Mouse (Mus musculus) ZHBTc4 (cell line): Measurements from ENCODE around the gene Cenpm.

Source experiments
- DNase-seq: peaks from one replicate; pipeline ENCODE4 v3.0.0-alpha.2; 2011; ENCODE audit warnings: low read depth, low spot score

The Cenpm gene

GRCm38 (mm10) chr15:82215332-82216046 is 29.1 kb downstream of the Cenpm start:
- no peak for DNase-seq

DNA sequence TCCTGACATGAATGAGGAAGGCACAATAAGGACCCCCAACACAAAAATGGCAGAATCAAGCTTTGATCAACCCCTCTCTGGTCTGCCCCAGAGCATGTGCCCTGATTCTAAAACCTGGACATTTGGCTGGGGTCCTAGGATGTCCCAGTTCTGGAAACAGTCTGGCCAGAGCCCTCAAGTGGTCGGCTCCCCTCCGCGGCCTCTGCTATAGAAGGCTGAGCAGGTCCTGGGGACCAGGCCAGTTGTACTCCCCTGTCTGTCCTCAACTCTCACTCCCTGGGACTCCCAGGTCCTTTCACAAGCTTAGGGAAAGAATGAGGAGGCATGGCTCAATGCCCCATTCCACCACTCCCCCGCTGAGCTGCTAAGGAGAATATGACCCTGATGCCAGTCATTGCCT is 31.3 kb downstream of the Cenpm start:
- DNase-seq, result no peak

- peak; percentile 64 for DNase-seq
Measured at GRCm38 (mm10) chr15:82212752-82213063, 31.8 kb downstream of the Cenpm start, which contains the start of gene Shisa8. Gene Shisa8, minus strand, starts transcription at chr15:82212815.

GRCm38 (mm10) chr15:82211911-82212751 is 32.4 kb downstream of the Cenpm start:
- peak; percentile 65 for DNase-seq

DNA sequence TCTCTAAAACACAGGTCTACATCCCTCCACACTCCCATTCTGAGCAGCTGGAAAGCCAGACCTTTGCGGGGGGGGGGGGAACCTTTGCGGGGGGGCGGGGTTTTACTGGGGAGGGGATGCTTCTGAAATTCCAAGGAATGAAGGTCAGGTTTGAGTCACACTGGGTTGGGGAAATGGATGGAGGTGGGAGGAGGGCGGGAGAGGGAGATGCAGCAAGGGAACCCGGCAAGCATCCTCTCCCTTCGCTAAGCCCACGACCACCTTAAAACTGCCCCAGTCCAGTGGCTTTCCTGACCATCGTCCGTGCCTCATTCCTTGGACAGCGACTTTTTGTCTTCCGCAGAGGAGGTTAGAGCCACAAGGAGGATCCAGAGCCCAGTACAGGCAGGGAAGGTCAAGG is 33.3 kb downstream of the Cenpm start:
- DNase-seq, result no peak

DNA sequence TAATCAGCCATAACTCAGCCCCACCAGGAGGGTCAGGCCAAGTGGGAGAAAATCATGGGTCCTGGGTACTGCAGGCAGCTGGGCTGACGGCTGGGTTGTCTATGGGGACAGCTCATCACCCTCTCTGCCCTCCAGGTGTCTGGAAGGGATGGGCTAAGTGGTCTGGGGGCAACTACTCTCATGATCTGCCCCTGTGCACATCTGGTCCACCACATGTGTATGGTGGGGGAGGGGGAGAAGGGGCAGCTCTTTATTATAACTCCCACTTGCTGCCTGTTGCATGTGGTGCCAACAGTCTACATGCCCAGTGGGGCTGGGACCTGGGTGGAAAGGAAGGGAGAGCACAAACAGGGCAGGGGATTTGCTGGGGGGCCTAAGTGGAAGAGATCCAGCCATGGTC is 33.7 kb downstream of the Cenpm start:
- DNase-seq, result no peak

DNA sequence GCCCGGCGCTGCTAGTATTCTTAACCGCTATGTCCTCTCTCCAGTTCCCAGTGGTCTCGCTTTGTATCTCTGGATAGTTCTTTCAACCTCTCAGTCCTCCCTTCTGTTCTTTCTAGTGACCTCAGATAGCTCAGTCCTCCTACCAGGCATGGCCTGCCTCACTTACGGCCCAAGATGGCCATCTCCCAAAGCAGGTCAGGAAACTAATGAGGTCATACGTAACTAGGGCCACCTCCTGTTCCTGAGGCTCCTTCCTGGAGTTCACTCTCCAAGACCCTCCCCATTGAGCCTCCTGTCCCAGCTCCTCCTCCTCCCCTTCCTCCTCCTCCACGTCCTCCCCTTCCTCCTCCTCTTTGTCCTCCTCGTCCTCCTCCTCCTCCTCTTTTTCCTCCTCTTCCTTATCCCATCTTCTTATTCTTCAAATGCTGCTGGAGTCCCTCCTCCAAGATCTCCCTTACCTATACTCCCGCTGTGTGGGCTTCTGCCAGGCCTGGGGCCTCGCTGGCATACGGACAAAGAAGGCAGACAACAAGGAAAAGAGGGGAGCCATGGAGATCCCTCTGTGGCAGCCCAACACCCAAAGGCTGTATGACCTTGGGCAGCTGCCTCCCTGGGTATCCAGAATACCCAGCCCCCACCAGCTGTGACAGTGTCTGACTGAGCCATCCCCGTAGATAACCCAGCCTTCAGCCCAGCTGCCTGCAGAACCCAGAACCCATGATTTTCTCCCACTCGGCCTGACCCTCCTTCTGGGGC is 35.1 kb downstream of the Cenpm start:
- no peak for DNase-seq

DNA sequence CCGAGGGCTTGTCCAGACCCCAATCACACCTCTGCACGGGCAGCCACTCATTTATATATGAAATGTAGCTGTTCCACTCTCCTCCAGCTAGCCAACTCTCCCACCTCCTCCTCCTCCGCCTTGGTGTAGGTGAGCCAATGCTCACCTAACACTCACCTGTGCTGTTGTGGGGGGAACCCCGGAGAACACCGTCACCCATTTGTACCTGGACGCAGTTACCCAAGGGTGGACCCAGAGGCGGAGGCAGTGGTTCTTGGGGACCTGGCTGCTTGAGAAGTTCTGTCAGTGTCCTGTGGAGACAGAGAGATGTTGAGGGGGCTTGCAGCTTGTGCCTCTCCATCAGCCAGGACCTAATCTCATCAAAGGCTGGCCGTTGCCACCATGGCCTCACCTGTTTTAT is 36.2 kb downstream of the Cenpm start:
- no peak for DNase-seq

DNA sequence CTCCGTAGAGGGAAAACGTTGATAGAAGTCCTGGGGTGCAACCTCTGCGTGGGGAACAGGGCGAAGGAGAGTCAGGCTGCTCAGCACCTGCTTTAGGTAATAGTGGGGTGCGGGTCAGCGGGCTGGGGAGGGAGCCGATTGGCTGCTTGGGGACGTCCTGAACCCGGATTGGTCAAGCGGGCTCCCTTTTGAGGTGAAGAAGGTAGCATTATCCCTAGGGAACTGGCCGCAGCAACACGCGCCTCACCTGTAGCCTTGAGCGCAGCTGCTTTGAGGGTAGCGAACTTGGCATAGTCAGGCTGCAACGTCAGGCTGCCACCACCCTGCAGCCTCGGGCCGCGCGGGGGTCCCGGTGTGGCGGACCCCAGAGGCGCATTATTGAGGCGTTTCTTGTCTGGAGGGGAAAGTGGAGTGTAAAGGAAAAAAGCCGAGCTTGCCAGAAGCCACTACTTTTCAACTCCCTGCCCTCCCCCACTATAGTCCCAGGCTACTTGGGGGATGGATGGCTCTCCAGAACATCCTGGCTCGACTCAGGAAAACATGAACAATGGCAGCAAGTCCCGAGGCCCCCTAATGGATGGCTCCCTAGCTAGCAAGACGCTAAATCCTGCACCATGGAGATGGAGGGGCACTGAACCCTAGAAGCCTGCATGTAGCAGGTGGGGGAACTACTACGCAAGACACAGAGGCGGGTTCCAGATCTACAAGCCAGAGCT is 36.9 kb downstream of the Cenpm start:
- DNase-seq, result no peak

GRCm38 (mm10) chr15:82207105-82207459 is 37.5 kb downstream of the Cenpm start:
- DNase-seq, result peak; percentile 39

DNA sequence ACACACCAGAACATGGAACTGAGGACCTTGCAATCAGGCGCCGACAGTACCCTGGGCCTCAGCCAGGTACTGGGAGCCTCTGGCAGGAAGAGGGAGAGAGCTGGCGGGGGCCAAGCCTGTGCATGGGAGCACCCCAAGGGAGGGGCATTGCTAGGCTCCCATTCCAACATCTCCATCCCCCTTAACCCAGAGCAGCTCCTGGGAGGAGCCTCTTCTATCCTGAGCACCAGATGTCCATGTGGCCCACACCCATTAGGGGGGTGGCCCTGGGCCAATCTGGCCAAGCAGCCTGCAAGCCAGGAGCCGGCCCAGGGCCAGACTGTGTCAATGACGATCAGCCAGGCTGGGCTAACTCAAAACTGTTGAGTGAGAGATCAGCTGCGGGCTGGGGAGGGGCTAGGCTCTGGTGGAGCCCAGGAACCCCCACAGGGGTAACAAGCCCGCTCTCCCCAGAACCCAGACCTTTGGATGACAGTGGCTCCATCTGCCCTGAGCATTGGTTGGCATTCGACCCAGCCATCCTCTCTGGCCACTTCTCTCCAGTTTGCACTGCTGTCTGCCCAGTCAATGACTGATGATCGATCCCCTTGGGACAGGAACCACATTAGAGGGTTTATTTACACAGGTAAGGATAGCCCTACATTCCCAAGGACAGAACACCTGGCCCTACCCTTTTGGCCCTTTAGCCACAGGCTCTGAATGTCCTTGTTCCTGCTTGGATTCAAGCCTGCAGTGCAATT is 38.0 kb downstream of the Cenpm start:
- no peak for DNase-seq

- DNase-seq, result no peak
Measured at GRCm38 (mm10) chr15:82204680-82205371, 39.7 kb downstream of the Cenpm start.

GRCm38 (mm10) chr15:82203611-82204351 is 40.8 kb downstream of the Cenpm start:
- no peak for DNase-seq

DNA sequence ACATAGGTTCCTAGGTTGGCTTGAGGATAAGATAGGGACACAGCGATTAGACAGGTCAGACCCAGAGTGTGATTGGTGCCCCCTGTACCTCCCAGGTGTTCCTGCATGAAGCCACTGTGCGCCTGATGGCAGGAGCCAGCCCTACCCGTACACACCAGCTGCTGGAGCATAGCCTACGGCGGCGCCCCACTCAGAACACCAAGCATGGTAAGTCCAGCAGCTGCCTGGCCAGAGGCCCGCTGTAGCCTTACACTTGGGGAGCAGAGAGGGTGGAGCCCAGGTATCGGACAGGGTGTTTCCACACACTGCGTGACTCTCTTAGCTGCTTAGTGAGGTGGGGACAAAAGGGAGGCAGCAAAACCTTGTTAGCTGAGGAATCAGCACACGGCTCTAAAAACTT is 41.5 kb downstream of the Cenpm start:
- DNase-seq, result no peak

DNA sequence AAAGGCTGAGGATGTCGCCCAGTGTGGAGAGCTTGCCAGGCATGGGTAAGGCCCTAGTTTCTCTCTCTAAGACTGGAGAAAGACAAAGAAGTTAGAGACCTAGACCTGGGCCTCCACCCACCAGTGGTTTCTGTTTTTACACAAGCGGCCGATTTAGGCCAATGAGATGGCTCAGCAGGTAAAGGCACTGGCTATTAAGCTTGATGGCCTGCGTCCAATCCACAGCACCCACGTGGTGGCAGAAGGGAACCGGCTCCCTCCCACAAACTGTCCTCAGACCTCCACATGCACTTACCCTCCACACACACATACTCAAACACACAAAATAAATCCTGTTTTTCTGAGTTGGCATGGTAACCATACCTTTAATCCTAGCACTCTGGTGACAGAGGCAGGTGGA is 42.5 kb downstream of the Cenpm start:
- no peak for DNase-seq

DNA sequence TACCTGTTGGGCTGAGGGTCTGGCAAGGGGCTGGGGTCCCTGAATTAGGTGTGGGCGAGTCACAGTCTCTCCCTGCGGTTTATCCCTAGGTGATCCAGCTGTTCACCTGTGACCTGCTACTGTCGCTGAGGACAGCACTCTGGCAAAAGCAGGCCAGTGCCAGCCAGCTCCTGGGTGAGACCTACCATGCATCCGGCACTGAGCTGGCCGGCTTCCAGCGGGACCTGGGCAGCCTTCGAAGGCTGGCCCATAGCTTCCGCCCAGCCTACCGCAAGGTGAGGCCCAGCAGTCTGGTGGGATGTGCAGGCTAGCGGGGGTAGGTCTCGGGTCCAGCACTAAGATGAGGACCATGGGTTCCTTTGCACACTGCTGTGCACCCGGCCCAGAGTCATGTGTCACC is 45.0 kb downstream of the Cenpm start:
- no peak for DNase-seq

DNA sequence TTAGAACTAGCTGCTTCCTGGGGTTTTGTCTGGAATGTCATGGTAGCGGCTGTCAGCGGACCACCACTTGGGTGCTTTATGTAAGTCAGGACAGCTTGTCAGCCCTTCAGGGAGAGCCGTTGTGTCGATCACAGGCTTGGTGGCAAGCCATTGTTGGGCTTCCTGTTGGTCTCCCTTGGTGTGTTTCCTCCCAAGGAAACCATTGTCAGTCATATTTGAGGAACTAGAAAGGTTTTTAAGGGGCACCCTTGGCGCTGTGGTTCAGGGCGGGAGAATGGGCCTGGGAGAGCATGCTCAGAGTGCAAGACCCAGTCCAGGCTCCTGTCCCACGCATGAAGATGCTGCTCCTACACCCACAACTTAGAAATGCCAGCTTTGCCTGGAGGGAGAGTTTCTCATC is 46.2 kb downstream of the Cenpm start:
- DNase-seq, result no peak

- no peak for DNase-seq
Measured at GRCm38 (mm10) chr15:82197937-82198336, 46.6 kb downstream of the Cenpm start.

GRCm38 (mm10) chr15:82197246-82197750 is 47.2 kb downstream of the Cenpm start:
- DNase-seq, result no peak

DNA sequence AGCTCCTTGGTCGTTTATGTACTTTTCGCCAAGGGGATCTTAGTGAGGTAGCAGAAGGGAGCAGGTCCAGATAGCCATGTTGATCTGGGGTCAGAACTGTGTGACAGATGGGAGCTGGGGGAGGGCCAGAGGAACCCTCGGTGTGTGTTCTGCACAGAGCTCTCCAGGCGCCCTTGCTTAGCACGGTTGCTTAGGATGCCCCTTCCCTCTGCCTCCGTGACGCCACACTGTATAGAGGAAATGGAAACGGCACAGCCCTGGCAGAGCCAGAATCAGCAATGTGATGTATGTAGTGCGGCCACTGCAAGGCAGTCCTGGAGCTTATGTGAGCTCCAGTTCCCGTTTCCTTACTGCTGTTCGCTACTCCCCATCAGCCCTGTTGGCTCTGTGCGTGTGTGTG is 48.2 kb downstream of the Cenpm start:
- DNase-seq, result no peak
